Mouse (Mus musculus) hematopoietic stem cell, adult 5-6 weeks (primary cell): ENCODE results near the gene Gm5934. TPM values are rescaled to one million over a fixed set of nuclear protein-coding genes. Genes with fewer than 3 reads are reported as not detected.
"Not testable (repeated sequence)": the region's sequence is repeated elsewhere in the genome, so short reads cannot be mapped to it uniquely, and the experiment has no call there.

Experiments
- ATAC-seq, 2 experiments: fragments of 125-278 bp in 1 of 2; replicated peaks in 1 of 2; 2 replicates each; pipeline ENCODE4 v1.8.0; 2016 to 2017; ENCODE audit warnings: inconsistent platforms in 2 of 2, mild to moderate bottlenecking in 2 of 2, moderate number of reproducible peaks in 2 of 2, low read depth in 1 of 2, moderate TSS enrichment in 1 of 2; ENCODE audit not compliant: low FRiP score in 2 of 2, poor library complexity in 2 of 2, severe bottlenecking in 2 of 2, insufficient read depth in 1 of 2, low TSS enrichment in 1 of 2
- total RNA-seq: library from RNA; stranded (forward); fragments of 172-1452, 232-1000 nt; gene quantifications from 2 replicates; pipeline ENCODE4 v1.2.3, GENCODE M21; 2017

The Gm5934 gene
- total RNA-seq, result not detected in 2 replicates

DNA sequence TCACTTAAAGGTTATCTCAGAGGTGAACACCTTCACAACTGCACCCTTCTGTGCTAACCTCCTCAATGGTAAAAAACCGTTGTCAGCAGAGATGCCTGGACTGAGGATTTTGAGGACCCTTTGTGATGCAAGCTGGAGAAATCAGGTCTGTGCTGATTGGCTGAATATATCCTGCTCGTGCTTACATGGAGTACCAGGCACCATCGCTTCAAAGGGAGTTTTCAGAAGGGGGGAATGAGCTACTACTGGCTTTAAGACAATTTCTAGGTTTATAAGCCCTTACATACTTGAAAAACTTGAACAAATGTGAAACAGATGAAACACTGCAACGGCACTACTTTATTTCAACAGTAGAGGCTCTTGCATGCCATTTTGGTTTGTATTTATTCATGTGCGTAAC is at the start of gene Gm5934:
Gm5934 (minus strand) TSS at position 101 of the 400 bp plus-strand sequence.
- not testable (repeated sequence) for ATAC-seq

Other genes starting within 250 kb of the Gm5934 start
- gene Gm4297, start 74.1 kb upstream of the Gm5934 start, total RNA-seq, result not detected in 2 replicates